Mouse (Mus musculus) thymus, postnatal 36 days (tissue): Measurements from ENCODE around the gene Glud1.
"Not testable (repeated sequence)": the region's sequence is repeated elsewhere in the genome, so short reads cannot be mapped to it uniquely, and the experiment has no call there.

Experiments
- DNase-seq, 2 experiments: peaks; one replicate each; pipeline ENCODE4 v3.0.0; 2022; ENCODE audit warnings: mixed read lengths in 2 of 2

Gene Glud1

GRCm38 (mm10) chr14:34312339-34313048, 2.0 kb downstream of the Glud1 start:
- no peak for DNase-seq

- no peak for DNase-seq
Measured at GRCm38 (mm10) chr14:34313612-34314011, 3.1 kb downstream of the Glud1 start.

GRCm38 (mm10) chr14:34314383-34314782, 3.9 kb downstream of the Glud1 start:
- DNase-seq = not testable (repeated sequence)

GRCm38 (mm10) chr14:34314796-34315195, 4.3 kb downstream of the Glud1 start:
- no peak for DNase-seq

- no peak for DNase-seq
Measured at GRCm38 (mm10) chr14:34316346-34316745, 5.8 kb downstream of the Glud1 start.

GRCm38 (mm10) chr14:34317431-34317830, 6.9 kb downstream of the Glud1 start:
- no peak for DNase-seq

GRCm38 (mm10) chr14:34318113-34318512, 7.6 kb downstream of the Glud1 start:
- DNase-seq = no peak

GRCm38 (mm10) chr14:34323576-34324085, 13.1 kb downstream of the Glud1 start:
- DNase-seq = no peak

GRCm38 (mm10) chr14:34326606-34327005, 16.1 kb downstream of the Glud1 start:
- no peak for DNase-seq

- no peak for DNase-seq
Measured at GRCm38 (mm10) chr14:34327618-34328017, 17.1 kb downstream of the Glud1 start.

- no peak for DNase-seq
Measured at GRCm38 (mm10) chr14:34330657-34331158, 20.2 kb downstream of the Glud1 start.

- DNase-seq = no peak
Measured at GRCm38 (mm10) chr14:34331886-34332285, 21.4 kb downstream of the Glud1 start.

- DNase-seq = no peak
Measured at GRCm38 (mm10) chr14:34332476-34332875, 21.9 kb downstream of the Glud1 start.

- DNase-seq = no peak
Measured at GRCm38 (mm10) chr14:34339446-34339845, 28.9 kb downstream of the Glud1 start.

- DNase-seq = no peak
Measured at GRCm38 (mm10) chr14:34341993-34342392, 31.5 kb downstream of the Glud1 start.

GRCm38 (mm10) chr14:34343078-34343477, 32.6 kb downstream of the Glud1 start:
- no peak for DNase-seq

- no peak for DNase-seq
Measured at GRCm38 (mm10) chr14:34344361-34344760, 33.8 kb downstream of the Glud1 start.

- no peak for DNase-seq
Measured at GRCm38 (mm10) chr14:34345771-34346566, 35.4 kb downstream of the Glud1 start.

- no peak for DNase-seq
Measured at GRCm38 (mm10) chr14:34347084-34347483, 36.6 kb downstream of the Glud1 start.

- DNase-seq = no peak
Measured at GRCm38 (mm10) chr14:34348301-34348700, 37.8 kb downstream of the Glud1 start.

GRCm38 (mm10) chr14:34349007-34349406, 38.5 kb downstream of the Glud1 start:
- no peak for DNase-seq

- DNase-seq = no peak
Measured at GRCm38 (mm10) chr14:34351660-34352059, 41.1 kb downstream of the Glud1 start.

- no peak for DNase-seq
Measured at GRCm38 (mm10) chr14:34352523-34352922, 42.0 kb downstream of the Glud1 start.

GRCm38 (mm10) chr14:34353326-34353725, 42.8 kb downstream of the Glud1 start:
- DNase-seq = no peak
